Mouse (Mus musculus) neural tube, embryonic 15.5 days (tissue): ENCODE measurements around the gene Celf2. TPM values are rescaled to one million over a fixed set of nuclear protein-coding genes. Genes with fewer than 3 reads are reported as not detected.

ENCODE experiments used
- ATAC-seq: fragments of 200-750 bp; cut with Nextera tagmentation; 2 replicates; pipeline ENCODE4 v1.8.0; 2017; ENCODE audit warnings: mild to moderate bottlenecking, moderate TSS enrichment, moderate library complexity; ENCODE audit not compliant: low FRiP score
- H3K27ac ChIP-seq: fragments of 300-500 bp; sonication (generic); replicated peaks from 2 replicates; pipeline ENCODE4 v1.5.1; 2015; ENCODE audit warnings: mild to moderate bottlenecking, inconsistent platforms
- H3K27me3 ChIP-seq: fragments of 300-500 bp; sonication (generic); replicated peaks from 2 replicates; pipeline ENCODE4 v1.6.1; 2015; ENCODE audit warnings: inconsistent platforms
- H3K36me3 ChIP-seq: fragments of 300-500 bp; sonication (generic); 2 replicates; pipeline ENCODE4 v1.6.1; 2015; ENCODE audit warnings: inconsistent platforms
- H3K4me1 ChIP-seq: fragments of 300-500 bp; sonication (generic); 2 replicates; pipeline ENCODE4 v1.6.1; 2015; ENCODE audit warnings: inconsistent platforms
- H3K4me2 ChIP-seq: fragments of 300-500 bp; sonication (generic); 2 replicates; pipeline ENCODE4 v1.6.1; 2015; ENCODE audit warnings: inconsistent platforms, mild to moderate bottlenecking, moderate library complexity
- H3K4me3 ChIP-seq: fragments of 300-500 bp; sonication (generic); replicated peaks from 2 replicates; pipeline ENCODE4 v1.5.1; 2015; ENCODE audit warnings: mild to moderate bottlenecking, inconsistent platforms
- H3K9ac ChIP-seq: fragments of 300-500 bp; sonication (generic); replicated peaks from 2 replicates; pipeline ENCODE4 v1.6.1; 2015; ENCODE audit warnings: mild to moderate bottlenecking, inconsistent platforms
- H3K9me3 ChIP-seq: fragments of 300-500 bp; sonication (generic); replicated peaks from 2 replicates; pipeline ENCODE4 v1.6.1; 2016; ENCODE audit warnings: inconsistent platforms
- WGBS: fragments of 180-500 bp; shearing (Covaris S2); methylation state at CpG from one replicate; pipeline ENCODE4 v1.1.7; 2015; ENCODE audit warnings: mixed read lengths; 5-methylcytosine and 5-hydroxymethylcytosine counted together
- polyA plus RNA-seq: library from polyadenylated mRNA; unstranded; fragments of >200 nt; fragmentation: Nextera tagmentation; extraction: Ambion mirVana; gene quantifications from 2 replicates; pipeline ENCODE4 v1.2.1, GENCODE M21; 2015

Gene Celf2
- polyA plus RNA-seq, 1 experiment from 2014 or later = 120 TPM

DNA sequence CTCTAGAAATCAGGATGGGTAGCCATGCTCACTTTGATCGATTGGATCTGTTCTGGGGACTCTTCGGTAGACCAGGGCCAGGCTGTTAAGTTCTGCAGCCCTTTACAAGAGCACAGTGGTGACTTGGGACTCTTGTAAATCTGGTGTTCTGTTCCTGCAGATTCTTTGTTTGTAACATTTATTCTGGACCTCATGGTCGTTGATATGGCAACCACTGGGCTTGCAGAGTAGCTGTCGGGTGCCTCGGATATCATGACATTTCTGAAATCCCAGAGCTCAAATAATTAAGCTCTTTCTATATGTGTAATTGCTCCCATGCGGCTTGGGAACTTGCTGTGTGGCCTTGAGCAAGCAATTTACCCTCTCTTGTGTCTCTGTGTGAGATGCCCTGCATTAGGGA lies 525.5 kb downstream of the Celf2 start:
- Histone ChIP-seq H3K4me2 (no peak overlapping the region), H3K27me3 (no peaks in the 10 kb centered on the region), H3K9ac (no peak overlapping the region), H3K27ac (no peak overlapping the region), H3K4me3 (no peak overlapping the region), H3K9me3 (no peaks in the 10 kb centered on the region), H3K4me1 (no peaks in the 10 kb centered on the region), H3K36me3 (no peaks in the 10 kb centered on the region)
- 57% methylated on average over 6 of the region's 6 CpGs for WGBS
- no peak for ATAC-seq

DNA sequence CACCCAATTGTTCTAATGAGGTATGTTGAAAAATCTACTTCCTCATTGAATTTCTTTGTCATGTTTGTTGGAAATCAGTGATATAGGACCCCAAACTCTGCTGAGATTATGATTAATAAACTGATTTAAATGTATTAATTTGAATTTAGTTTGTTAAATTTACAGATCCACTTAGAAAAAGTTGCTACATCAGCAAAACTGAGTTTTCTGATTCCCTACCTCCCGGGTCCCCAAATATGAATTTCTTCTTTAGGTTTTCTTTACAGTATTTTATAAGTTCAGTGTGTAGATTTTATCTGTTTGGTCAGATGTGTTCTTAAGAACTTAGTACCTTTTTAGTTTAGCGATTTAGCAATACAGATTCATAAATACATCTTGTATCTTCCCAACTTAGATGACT lies 533.1 kb downstream of the Celf2 start:
- Histone ChIP-seq H3K4me3 (no peak overlapping the region), H3K4me1 (no peaks in the 10 kb centered on the region), H3K27ac (no peak overlapping the region), H3K36me3 (no peaks in the 10 kb centered on the region), H3K27me3 (no peaks in the 10 kb centered on the region), H3K4me2 (no peak overlapping the region), H3K9ac (no peak overlapping the region), H3K9me3 (no peaks in the 10 kb centered on the region)
- ATAC-seq = no peak
- WGBS = 96% methylated on average over 2 of the region's 2 CpGs

DNA sequence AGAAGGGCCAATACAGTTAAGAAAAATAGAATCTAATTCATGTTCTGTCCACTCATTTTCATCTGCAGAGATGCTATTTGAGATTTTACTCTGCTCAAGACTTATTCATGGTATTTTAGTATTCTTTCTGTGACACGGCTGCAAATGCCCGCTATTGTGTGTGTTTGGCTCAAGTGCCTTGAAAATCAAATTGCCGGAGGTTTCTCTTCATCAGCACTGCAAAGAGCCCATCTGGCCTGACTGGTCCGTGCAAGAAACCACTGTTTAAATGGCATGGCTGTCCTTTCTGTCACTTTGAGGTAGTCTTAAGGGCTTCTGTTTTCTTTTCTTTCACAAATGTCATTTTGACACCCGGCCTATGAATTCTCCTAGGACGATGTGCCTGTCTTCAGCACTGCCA lies 540.1 kb downstream of the Celf2 start:
- H3K9me3 ChIP-seq = no peaks in the 10 kb centered on the region
- no peaks in the 10 kb centered on the region for H3K36me3 ChIP-seq
- 80% methylated on average over 6 of the region's 6 CpGs for WGBS
- no peak for ATAC-seq
- H3K4me1 ChIP-seq = no peaks in the 10 kb centered on the region
- H3K27ac ChIP-seq = no peak overlapping the region
- no peaks in the 10 kb centered on the region for H3K27me3 ChIP-seq
- H3K4me3 ChIP-seq = no peak overlapping the region
- H3K9ac ChIP-seq = no peak overlapping the region
- H3K4me2 ChIP-seq = no peak overlapping the region

DNA sequence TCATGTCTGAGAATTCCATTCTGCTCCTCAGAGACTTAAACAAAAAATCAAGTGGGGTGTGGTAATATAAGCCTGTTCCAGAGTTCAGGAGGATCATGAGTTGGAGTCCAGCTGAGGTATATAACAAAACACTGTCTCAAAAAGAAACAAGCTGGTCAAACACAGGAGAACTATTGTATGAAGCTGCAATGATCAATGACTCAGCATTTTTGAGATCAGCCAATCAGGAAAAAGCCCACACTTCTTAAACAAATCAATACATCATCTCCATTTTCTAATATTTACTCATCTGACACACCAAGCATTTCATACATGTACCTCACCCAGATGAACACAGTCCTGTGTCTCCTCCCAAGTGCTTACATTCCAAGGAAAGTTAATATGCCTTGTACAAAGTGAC lies 544.1 kb downstream of the Celf2 start:
- Histone ChIP-seq H3K27ac (no peak overlapping the region), H3K9me3 (no peaks in the 10 kb centered on the region), H3K9ac (no peak overlapping the region), H3K4me1 (no peaks in the 10 kb centered on the region), H3K27me3 (no peaks in the 10 kb centered on the region), H3K4me2 (no peak overlapping the region), H3K4me3 (no peak overlapping the region), H3K36me3 (no peaks in the 10 kb centered on the region)
- no peak for ATAC-seq

DNA sequence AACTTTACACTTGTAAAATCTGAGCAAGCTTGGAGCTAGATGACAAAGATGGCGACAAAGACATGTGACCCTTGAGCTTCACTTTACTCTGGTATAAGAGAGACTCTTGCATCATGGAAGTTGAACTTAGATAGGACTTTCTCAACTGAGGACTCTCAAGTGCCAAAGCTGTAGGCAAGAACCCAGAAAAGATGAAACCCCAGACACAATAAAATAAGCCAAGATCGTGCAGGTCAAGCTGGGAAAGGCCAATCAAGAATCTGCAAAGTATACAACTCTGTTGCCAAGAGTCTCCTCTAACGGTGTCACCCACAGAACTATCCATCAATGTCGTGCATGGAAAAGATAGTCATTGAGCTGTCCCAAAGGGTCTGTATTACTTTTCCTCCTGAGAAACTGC lies 558.7 kb downstream of the Celf2 start:
- Histone ChIP-seq H3K4me3 (no peak overlapping the region), H3K9ac (no peak overlapping the region), H3K27me3 (no peaks in the 10 kb centered on the region), H3K4me1 (no peaks in the 10 kb centered on the region), H3K36me3 (no peaks in the 10 kb centered on the region), H3K9me3 (no peaks in the 10 kb centered on the region), H3K4me2 (no peak overlapping the region), H3K27ac (no peak overlapping the region)
- whole genome bisulfite sequencing = 67% methylated on average over 4 of the region's 4 CpGs
- no peak for ATAC-seq

DNA sequence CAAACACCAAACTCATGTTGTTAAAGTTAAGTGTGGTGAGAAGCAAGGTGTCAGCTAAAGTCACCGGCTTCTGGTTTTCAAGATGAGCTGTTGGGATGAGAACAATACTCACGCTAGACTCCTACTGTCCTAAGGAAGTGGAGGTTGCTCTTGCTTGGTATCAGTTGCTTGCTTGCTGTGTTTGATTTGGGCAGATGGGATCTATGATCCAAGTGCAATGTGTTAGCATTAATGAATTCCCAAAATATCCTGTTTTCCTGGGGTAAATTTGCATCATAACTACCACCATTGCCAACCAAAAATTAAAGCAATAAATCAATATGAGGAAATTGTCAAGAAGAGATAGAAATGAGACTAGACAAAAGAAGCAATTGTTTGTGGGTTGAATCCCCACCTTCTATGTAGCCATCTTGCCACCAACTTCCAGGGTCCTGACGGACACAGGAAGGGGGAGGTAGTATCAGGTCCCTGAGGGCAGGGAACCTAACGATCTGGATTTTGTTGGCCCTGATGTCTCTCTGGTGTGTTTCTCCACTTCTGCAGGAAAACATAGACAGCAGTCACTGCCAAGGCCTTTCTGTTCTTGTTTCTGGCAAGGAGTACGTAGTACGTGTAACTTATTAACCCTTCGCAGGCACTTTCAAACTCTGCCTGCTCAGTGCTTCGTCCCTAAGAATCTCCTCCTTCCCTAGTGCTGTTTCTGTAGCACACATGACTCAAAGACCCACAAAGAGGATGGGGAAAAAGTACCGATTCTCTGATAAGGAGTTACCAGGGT lies 563.5 kb downstream of the Celf2 start:
- Histone ChIP-seq H3K27ac (no peak overlapping the region), H3K36me3 (no peaks in the 10 kb centered on the region), H3K9me3 (no peaks in the 10 kb centered on the region), H3K4me1 (peaks cover 10% of the 10 kb centered on the region; the same call in 1 of the 2 replicates), H3K4me3 (no peak overlapping the region), H3K9ac (no peak overlapping the region), H3K4me2 (no peak overlapping the region), H3K27me3 (no peaks in the 10 kb centered on the region)
- WGBS = 73% methylated on average over 9 of the region's 9 CpGs
- no peak for ATAC-seq

DNA sequence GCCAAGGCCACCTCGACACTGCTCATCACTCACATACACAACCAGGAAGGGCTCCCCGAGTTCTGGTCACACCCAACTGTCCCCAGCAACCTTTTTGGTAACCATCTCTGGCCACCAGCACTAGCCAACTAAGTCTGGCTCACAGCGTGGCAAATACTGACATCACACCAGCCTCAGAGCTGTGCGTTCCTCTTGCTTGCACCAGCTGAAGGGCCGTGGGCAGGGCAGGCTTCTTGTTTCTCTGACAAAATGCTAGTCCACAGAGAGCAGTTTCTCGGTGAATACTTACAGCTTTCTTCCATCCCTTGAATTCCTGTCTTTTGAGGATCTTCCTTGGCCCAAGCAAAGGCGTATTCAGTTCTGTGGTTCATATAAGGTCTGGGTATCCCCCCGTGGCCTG lies 565.7 kb downstream of the Celf2 start:
- H3K4me1 ChIP-seq = peaks cover 10% of the 10 kb centered on the region; the same call in 1 of the 2 replicates
- H3K4me3 ChIP-seq = no peak overlapping the region
- no peaks in the 10 kb centered on the region for H3K27me3 ChIP-seq
- no peak for ATAC-seq
- H3K27ac ChIP-seq = no peak overlapping the region
- H3K9me3 ChIP-seq = no peaks in the 10 kb centered on the region
- H3K4me2 ChIP-seq = no peak overlapping the region
- WGBS = 85% methylated on average over 8 of the region's 8 CpGs
- H3K36me3 ChIP-seq = no peaks in the 10 kb centered on the region
- no peak overlapping the region for H3K9ac ChIP-seq

DNA sequence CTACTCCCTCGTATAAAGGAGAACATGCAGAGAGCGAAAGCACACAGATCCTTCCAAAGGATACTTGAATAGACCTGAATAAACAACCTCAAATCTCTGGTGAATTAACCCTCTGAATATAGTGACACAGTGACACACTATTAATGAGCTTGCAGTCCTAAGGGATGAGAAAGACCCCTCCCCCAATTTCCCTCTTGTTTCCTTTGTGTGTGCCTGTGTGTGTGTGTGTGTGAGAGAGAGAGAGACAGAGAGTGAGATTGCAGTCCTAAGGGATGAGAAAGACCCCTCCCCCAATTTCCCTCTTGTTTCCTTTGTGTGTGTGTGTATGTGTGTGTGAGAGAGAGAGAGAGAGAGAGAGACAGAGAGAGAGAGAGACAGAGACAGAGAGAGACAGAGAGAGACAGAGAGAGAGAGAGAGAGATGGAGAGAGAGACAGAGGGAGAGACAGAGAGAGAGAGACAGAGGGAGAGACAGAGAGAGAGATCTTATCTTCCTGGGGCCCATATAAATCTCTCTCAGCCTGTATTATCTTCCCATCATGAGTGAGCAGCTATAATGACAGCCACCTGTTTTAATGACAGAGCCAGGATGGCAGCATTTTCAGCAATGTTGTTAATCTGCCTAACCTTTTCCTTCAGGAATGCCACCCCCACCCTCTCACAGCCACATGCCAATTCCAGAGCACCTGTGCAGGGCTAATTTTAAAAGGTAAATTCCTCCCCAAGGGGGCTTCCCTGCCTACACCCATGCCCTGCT lies 566.5 kb downstream of the Celf2 start:
- H3K36me3 ChIP-seq = no peaks in the 10 kb centered on the region
- WGBS = 44% methylated on average over 2 of the region's 2 CpGs
- H3K9me3 ChIP-seq = no peaks in the 10 kb centered on the region
- no peak overlapping the region for H3K9ac ChIP-seq
- peaks cover 10% of the 10 kb centered on the region; the same call in 1 of the 2 replicates for H3K4me1 ChIP-seq
- no peak overlapping the region for H3K27ac ChIP-seq
- no peak overlapping the region for H3K4me2 ChIP-seq
- ATAC-seq = peak; percentile 45; the same call in 1 of the 2 replicates
- no peaks in the 10 kb centered on the region for H3K27me3 ChIP-seq
- H3K4me3 ChIP-seq = no peak overlapping the region

DNA sequence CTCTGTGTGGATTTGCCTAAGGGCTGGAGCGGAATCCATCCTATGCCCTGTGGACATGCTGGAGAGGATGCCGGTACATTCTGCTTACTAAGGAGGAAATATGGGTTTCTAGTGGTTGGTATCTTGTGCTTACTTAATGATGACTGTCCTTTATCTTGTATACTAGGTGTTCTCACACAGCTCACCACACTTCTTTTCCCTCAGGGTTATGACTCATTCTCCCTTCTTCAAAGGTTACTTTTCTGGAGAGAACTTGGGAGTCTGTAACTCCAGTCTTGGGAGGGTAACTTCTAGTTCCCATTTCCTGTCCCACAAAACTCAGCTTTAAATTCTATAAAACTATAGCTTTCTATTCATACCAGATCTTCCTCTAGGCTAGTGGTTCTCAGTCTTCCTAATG lies 570.2 kb downstream of the Celf2 start:
- no peak overlapping the region for H3K9ac ChIP-seq
- ATAC-seq = no peak
- 94% methylated on average over 2 of the region's 2 CpGs for WGBS

DNA sequence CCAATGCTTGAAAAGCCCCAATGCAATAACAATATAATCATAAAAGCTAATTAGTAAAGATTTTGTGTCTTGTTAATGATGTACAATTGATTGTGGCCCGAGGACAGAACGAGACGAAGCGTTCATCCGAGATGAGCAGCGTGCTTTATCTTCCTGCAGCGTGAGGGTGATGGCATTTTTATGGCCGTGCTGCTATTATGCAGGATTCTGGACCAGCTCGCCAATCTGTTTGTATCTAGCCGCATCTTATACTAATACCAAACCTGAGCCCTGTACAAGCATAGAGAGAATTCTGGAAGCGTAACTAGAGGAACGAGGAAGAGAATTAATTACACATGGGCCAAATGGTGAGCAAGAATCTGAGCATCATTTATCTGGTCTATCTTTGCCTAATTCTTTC lies 576.2 kb downstream of the Celf2 start:
- no peaks in the 10 kb centered on the region for H3K9me3 ChIP-seq
- no peaks in the 10 kb centered on the region for H3K36me3 ChIP-seq
- H3K27ac ChIP-seq = no peak overlapping the region
- H3K9ac ChIP-seq = no peak overlapping the region
- no peak for ATAC-seq
- peak overlapping the region; percentile 1; the same call in 1 of the 2 replicates for H3K4me2 ChIP-seq
- H3K4me1 ChIP-seq = peaks cover 10% of the 10 kb centered on the region
- no peak overlapping the region for H3K4me3 ChIP-seq
- no peaks in the 10 kb centered on the region for H3K27me3 ChIP-seq
- WGBS = 16% methylated on average over 12 of the region's 12 CpGs

More for the DNA sequence above, 570.2 kb downstream of the Celf2 start:
- H3K4me3 ChIP-seq = no peak overlapping the region
- no peaks in the 10 kb centered on the region for H3K36me3 ChIP-seq
- no peaks in the 10 kb centered on the region for H3K9me3 ChIP-seq
- peaks cover 10% of the 10 kb centered on the region; the same call in 1 of the 2 replicates for H3K4me1 ChIP-seq
- H3K27me3 ChIP-seq = no peaks in the 10 kb centered on the region
- H3K27ac ChIP-seq = no peak overlapping the region
- no peak overlapping the region for H3K4me2 ChIP-seq

DNA sequence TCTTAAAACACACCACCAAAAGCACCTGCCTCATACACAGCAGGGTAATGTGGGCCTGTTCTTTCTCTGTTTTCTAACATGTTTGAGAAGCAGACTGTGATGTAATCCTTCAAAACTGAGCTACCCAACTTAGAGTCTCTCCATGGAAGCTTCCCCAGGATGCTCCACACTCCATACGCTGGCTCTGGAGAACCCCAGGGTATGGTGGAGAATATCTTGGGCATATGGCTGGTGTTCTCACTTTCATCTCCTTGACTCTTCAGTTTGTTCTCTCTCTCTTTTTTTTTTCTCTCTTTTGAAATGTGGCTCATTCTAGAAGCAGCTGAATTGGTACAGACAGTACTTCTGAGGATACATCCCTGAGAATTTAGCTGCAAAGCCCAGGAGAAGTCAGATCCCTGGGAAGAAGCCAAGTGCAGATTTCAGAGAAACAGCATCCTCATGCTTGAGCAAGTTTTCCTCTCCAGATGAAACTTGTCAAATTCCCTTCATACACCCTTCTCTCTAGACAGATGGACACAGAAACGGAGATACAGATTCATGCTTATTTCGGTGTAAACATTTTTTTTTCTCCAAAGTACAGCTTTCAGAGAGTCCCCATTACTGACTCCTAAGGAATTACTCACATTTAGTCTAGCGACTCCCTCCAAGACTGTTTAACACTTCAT lies 581.5 kb downstream of the Celf2 start:
- 93% methylated on average over 4 of the region's 4 CpGs for WGBS
- H3K36me3 ChIP-seq = no peaks in the 10 kb centered on the region
- no peak for ATAC-seq
- no peaks in the 10 kb centered on the region for H3K27me3 ChIP-seq
- no peak overlapping the region for H3K27ac ChIP-seq
- no peak overlapping the region for H3K9ac ChIP-seq
- no peak overlapping the region for H3K4me2 ChIP-seq
- no peaks in the 10 kb centered on the region for H3K9me3 ChIP-seq
- H3K4me3 ChIP-seq = no peak overlapping the region
- peaks cover under 1% of the 10 kb centered on the region; the same call in 1 of the 2 replicates for H3K4me1 ChIP-seq

DNA sequence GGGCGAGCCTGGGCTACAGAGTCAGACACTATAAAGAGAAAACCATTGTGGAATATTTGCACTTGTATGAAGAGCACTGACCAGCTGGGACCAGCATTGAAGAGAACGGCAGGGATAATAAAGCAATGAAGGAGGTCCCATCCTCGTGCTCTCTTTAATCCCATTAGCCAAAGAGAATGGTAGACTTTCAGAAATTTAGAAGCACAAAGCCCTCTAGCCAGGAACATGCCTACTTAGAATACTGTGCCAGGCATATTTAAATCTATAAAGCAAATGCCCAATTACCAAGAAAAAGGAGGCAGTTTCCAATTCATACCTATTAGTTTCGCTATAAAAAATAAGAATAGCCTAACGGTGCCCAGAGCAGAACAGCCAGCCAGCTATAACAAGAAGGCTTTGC lies 583.9 kb downstream of the Celf2 start:
- H3K27me3 ChIP-seq = no peaks in the 10 kb centered on the region
- WGBS = 44% methylated on average over 5 of the region's 5 CpGs
- no peak overlapping the region for H3K9ac ChIP-seq
- no peak overlapping the region for H3K27ac ChIP-seq
- ATAC-seq = no peak
- no peaks in the 10 kb centered on the region for H3K4me1 ChIP-seq
- no peak overlapping the region for H3K4me2 ChIP-seq
- H3K36me3 ChIP-seq = no peaks in the 10 kb centered on the region
- no peak overlapping the region for H3K4me3 ChIP-seq
- H3K9me3 ChIP-seq = no peaks in the 10 kb centered on the region
